Comparison of ENCODE assay signal across 18 mouse cellular contexts in the genomic region with DNA sequence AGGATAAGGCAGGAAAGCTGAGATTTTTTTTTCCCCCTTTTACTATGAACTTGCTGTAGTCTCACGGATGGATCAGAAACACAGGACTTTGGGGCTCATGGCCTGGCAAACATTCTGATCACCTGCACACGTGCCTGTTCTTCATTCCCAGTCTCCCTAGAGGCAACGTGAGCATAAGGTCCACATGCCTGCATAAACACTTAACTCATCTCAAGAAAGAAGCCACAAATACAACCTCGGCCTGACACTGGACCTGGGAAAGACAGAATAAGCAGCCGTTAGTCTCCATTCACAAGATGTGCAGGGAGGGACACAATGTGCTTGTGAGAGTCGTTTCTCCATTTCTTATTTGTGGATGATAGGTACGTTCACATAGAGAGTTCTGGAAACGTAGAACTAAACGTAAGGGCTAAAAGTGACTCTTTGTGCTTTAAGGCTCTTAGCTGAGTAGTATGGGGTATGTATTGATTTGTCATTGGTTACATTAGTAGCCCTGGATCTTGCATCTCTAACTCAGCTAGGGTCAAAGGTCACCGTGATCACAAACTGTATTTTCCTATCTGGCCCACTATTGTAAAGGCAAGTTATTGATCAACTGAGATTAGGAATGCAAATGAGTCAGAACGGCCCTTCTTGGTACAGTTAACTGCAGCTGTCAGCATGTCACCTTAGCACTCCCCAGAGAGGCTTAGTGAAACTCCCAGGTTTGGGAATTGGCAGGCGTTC. TPM values are rescaled to one million over a fixed set of nuclear protein-coding genes. Genes with fewer than 3 reads are reported as not detected.
DNase-seq lines count a peak whose midpoint lies in the region; ATAC-seq lines count a peak whose summit lies in the region.
"Had no signal": no experiment of that assay in that cellular context is flagged by ENCODE, and none has a peak within 500 bp of the region (broad histone marks: within the 10 kb centered on the region; RNA-seq: fewer than 3 reads in every experiment).

No protein-coding gene starts in this region.

- H3K27me3 ChIP-seq in limb, embryonic 12.5 days: no peaks in the 10 kb centered on the region
- H3K27me3 ChIP-seq in limb, embryonic 10.5 days (ENCODE audit: low read depth, poor library complexity, severe bottlenecking): no peaks in the 10 kb centered on the region
- no peaks in the 10 kb centered on the region for H3K27me3 ChIP-seq in limb, embryonic 13.5 days
- no peaks in the 10 kb centered on the region for H3K27me3 ChIP-seq in forebrain, embryonic 15.5 days
- H3K27me3 ChIP-seq: embryonic facial prominence, embryonic 12.5 days; forebrain, embryonic 12.5 days; heart, embryonic 13.5 days had no signal

- peak overlapping the region; percentile 70 for H3K27ac ChIP-seq in limb, embryonic 12.5 days
- H3K27ac ChIP-seq in limb, embryonic 10.5 days: no peak overlapping the region
- H3K27ac ChIP-seq in limb, embryonic 13.5 days: peak overlapping the region; percentile 84
- no peak overlapping the region for H3K27ac ChIP-seq in forebrain, embryonic 15.5 days (replicated peaks)
- H3K27ac ChIP-seq: embryonic facial prominence, embryonic 12.5 days; forebrain, embryonic 12.5 days; heart, embryonic 13.5 days had no signal

- H3K4me2 ChIP-seq in limb, embryonic 12.5 days: no peak overlapping the region
- 0 out of 2 replicates have a peak overlapping the region, but pooled peaks have one; percentile 7 for H3K4me2 ChIP-seq in limb, embryonic 13.5 days (replicated peaks)
- no peak overlapping the region for H3K4me2 ChIP-seq in forebrain, embryonic 15.5 days (replicated peaks)
- H3K4me2 ChIP-seq: embryonic facial prominence, embryonic 12.5 days; forebrain, embryonic 12.5 days; heart, embryonic 13.5 days had no signal

- no peaks in the 10 kb centered on the region for H3K36me3 ChIP-seq in limb, embryonic 12.5 days
- no peaks in the 10 kb centered on the region for H3K36me3 ChIP-seq in limb, embryonic 10.5 days
- H3K36me3 ChIP-seq in limb, embryonic 13.5 days: no peaks in the 10 kb centered on the region
- H3K36me3 ChIP-seq in forebrain, embryonic 15.5 days: no peaks in the 10 kb centered on the region
- H3K36me3 ChIP-seq: embryonic facial prominence, embryonic 12.5 days; forebrain, embryonic 12.5 days; heart, embryonic 13.5 days had no signal

- H3K4me1 ChIP-seq in limb, embryonic 12.5 days (replicated peaks): peaks cover 16% of the 10 kb centered on the region
- H3K4me1 ChIP-seq in limb, embryonic 10.5 days: no peaks in the 10 kb centered on the region
- peaks cover 23% of the 10 kb centered on the region for H3K4me1 ChIP-seq in limb, embryonic 13.5 days
- H3K4me1 ChIP-seq in forebrain, embryonic 15.5 days: no peaks in the 10 kb centered on the region
- H3K4me1 ChIP-seq: embryonic facial prominence, embryonic 12.5 days; forebrain, embryonic 12.5 days had no signal

- no peak for ATAC-seq in limb, embryonic 12.5 days (ENCODE audit: insufficient number of reproducible peaks, insufficient read depth, low FRiP score, low TSS enrichment, low read depth)
- no peak for ATAC-seq in limb, embryonic 13.5 days (ENCODE audit: low FRiP score, low read depth)
- no peak for ATAC-seq in forebrain, embryonic 15.5 days (replicated peaks)
- ATAC-seq: forebrain, postnatal 0 days had no signal

- H3K9me3 ChIP-seq in limb, embryonic 12.5 days: no peaks in the 10 kb centered on the region; the same call in 1 of the 2 replicates
- H3K9me3 ChIP-seq in limb, embryonic 10.5 days (replicated peaks): no peaks in the 10 kb centered on the region
- no peaks in the 10 kb centered on the region for H3K9me3 ChIP-seq in limb, embryonic 13.5 days
- no peaks in the 10 kb centered on the region for H3K9me3 ChIP-seq in forebrain, embryonic 15.5 days
- H3K9me3 ChIP-seq: embryonic facial prominence, embryonic 12.5 days; forebrain, embryonic 12.5 days; heart, embryonic 13.5 days had no signal

- WGBS in limb, embryonic 12.5 days: 70% methylated on average over 12 of the region's 12 CpGs
- WGBS in limb, embryonic 10.5 days: 85% methylated on average over 12 of the region's 12 CpGs
- 60% methylated on average over 12 of the region's 12 CpGs for WGBS in limb, embryonic 13.5 days
- WGBS in forebrain, embryonic 15.5 days: 84% methylated on average over 12 of the region's 12 CpGs

- peak; percentile 15 for DNase-seq in heart, adult 11 months
- no peak for DNase-seq in heart, adult 8-10 months (ENCODE audit: low spot score)
- DNase-seq in limb, embryonic 10.5 days (ENCODE audit: low spot score): no peak
- DNase-seq in ovary, postnatal 36 days (ENCODE audit: low spot score): no peak
- DNase-seq: adrenal gland, postnatal 10 days; cerebellum, adult 11 months; cerebellum, adult 8-10 months; cerebellum, postnatal 14 days; embryo, embryonic 11 days; forebrain, postnatal 0 days; gastrocnemius, postnatal 14 days; heart, postnatal 36 days had no signal

- no peak overlapping the region for H3K9ac ChIP-seq in limb, embryonic 12.5 days (replicated peaks)
- no peak overlapping the region for H3K9ac ChIP-seq in limb, embryonic 13.5 days
- H3K9ac ChIP-seq in forebrain, embryonic 15.5 days (replicated peaks): no peak overlapping the region
- H3K9ac ChIP-seq: embryonic facial prominence, embryonic 12.5 days; forebrain, embryonic 12.5 days; forebrain, postnatal 0 days; heart, embryonic 13.5 days had no signal

- no peak overlapping the region for H3K4me3 ChIP-seq in limb, embryonic 12.5 days (replicated peaks)
- H3K4me3 ChIP-seq in limb, embryonic 10.5 days: no peak overlapping the region
- H3K4me3 ChIP-seq in limb, embryonic 13.5 days: no peak overlapping the region
- H3K4me3 ChIP-seq in forebrain, embryonic 15.5 days: no peak overlapping the region
- H3K4me3 ChIP-seq: embryonic facial prominence, embryonic 12.5 days; forebrain, embryonic 12.5 days; heart, embryonic 13.5 days had no signal

RNA-seq across cellular contexts. Expression of a gene that starts 18.6 kb away (rescaled TPM):
- total RNA-seq in heart, adult 8-10 months (2022): 10 to 100 TPM; 12.5 to 19.5 (median 15.6) TPM
- polyA plus RNA-seq in limb, embryonic 12.5 days (2016; fragmentation: Nextera tagmentation; extraction: Ambion mirVana): 20.7 and 29.5 TPM in 2 replicates
- 0.56 and 2.3 TPM in 2 replicates for polyA plus RNA-seq in limb, embryonic 10.5 days (2016; fragmentation: Nextera tagmentation; extraction: Ambion mirVana)
- 48.0 and 49.1 TPM in 2 replicates for polyA plus RNA-seq in limb, embryonic 13.5 days (2015; fragmentation: Nextera tagmentation; extraction: Ambion mirVana)
- polyA plus RNA-seq in forebrain, embryonic 15.5 days (2015; fragmentation: Nextera tagmentation; extraction: Ambion mirVana): 0.72 and 0.74 TPM in 2 replicates

Comparison
In these comparisons a context has a peak if more than half of its experiments do, and no peak if none do; other contexts are left out.
1. H3K27ac ChIP-seq: peak in limb, embryonic 12.5 days (single experiment) and limb, embryonic 13.5 days (single experiment); none in limb, embryonic 10.5 days (single experiment) and forebrain, embryonic 15.5 days (single experiment).